ENCODE assay signal across 9 mouse cellular contexts in genomic region chr15:86053890-86054536, GRCm38 (mm10). TPM values are rescaled to one million over a fixed set of nuclear protein-coding genes. Genes with fewer than 3 reads are reported as not detected.
DNase-seq lines count a peak whose midpoint lies in the region; ATAC-seq lines count a peak whose summit lies in the region.
"Had no signal": no experiment of that assay in that cellular context is flagged by ENCODE, and none has a peak within 500 bp of the region (broad histone marks: within the 10 kb centered on the region; RNA-seq: fewer than 3 reads in every experiment).

No protein-coding gene starts in this region.

- no peaks in the 10 kb centered on the region for H3K36me3 ChIP-seq in heart, embryonic 11.5 days (ENCODE audit: control insufficient read depth, insufficient read depth, low read length)
- no peaks in the 10 kb centered on the region for H3K36me3 ChIP-seq in forebrain, embryonic 15.5 days
- no peaks in the 10 kb centered on the region for H3K36me3 ChIP-seq in hindbrain, embryonic 13.5 days

- peaks cover 16% of the 10 kb centered on the region; the same call in 1 of the 2 replicates for H3K4me1 ChIP-seq in heart, embryonic 11.5 days (ENCODE audit: control insufficient read depth, insufficient read depth, low read length)
- peaks cover 10% of the 10 kb centered on the region for H3K4me1 ChIP-seq in forebrain, embryonic 15.5 days
- peaks cover 16% of the 10 kb centered on the region for H3K4me1 ChIP-seq in hindbrain, embryonic 13.5 days (replicated peaks)

- peak; percentile 83 to 92 for DNase-seq in heart, adult 18-20 months
- peak; percentile 81 for DNase-seq in cerebellum, adult 11 months
- DNase-seq in left cerebral cortex, adult 8-10 months (ENCODE audit: low spot score in 2 of 2), result peak; percentile 52 to 89
- DNase-seq in mesoderm, embryonic 11.5 days (ENCODE audit: low read depth, low spot score), result peak; percentile 86
- peak; percentile 73 for DNase-seq in spleen, adult 12 weeks (ENCODE audit: low spot score)

- H3K27me3 ChIP-seq in heart, embryonic 11.5 days (ENCODE audit: control insufficient read depth, insufficient read depth, low read length), result no peaks in the 10 kb centered on the region
- H3K27me3 ChIP-seq in forebrain, embryonic 15.5 days, result no peaks in the 10 kb centered on the region
- H3K27me3 ChIP-seq in hindbrain, embryonic 13.5 days, result peaks cover 4% of the 10 kb centered on the region; the same call in 1 of the 2 replicates

- no peak overlapping the region for H3K9ac ChIP-seq in heart, embryonic 11.5 days (ENCODE audit: low read depth, low read length)
- no peak overlapping the region for H3K9ac ChIP-seq in forebrain, embryonic 15.5 days (replicated peaks)
- no peak overlapping the region for H3K9ac ChIP-seq in hindbrain, embryonic 13.5 days

- no peak; the same call in 1 of the 2 replicates for ATAC-seq in heart, embryonic 11.5 days (replicated peaks; ENCODE audit: insufficient number of reproducible peaks, low FRiP score, low TSS enrichment)
- peak; percentile 27; the same call in 1 of the 2 replicates for ATAC-seq in forebrain, embryonic 15.5 days (replicated peaks)
- peak; percentile 9; the same call in 1 of the 2 replicates for ATAC-seq in hindbrain, embryonic 13.5 days (ENCODE audit: low FRiP score)

- H3K4me3 ChIP-seq in heart, embryonic 11.5 days (ENCODE audit: low read depth, low read length), result no peak overlapping the region
- H3K4me3 ChIP-seq in forebrain, embryonic 15.5 days, result no peak overlapping the region
- H3K4me3 ChIP-seq in hindbrain, embryonic 13.5 days, result no peak overlapping the region
- H3K4me3 ChIP-seq: myocyte had no signal

- no peaks in the 10 kb centered on the region for H3K9me3 ChIP-seq in heart, embryonic 11.5 days (replicated peaks; ENCODE audit: control insufficient read depth, low read length)
- H3K9me3 ChIP-seq in forebrain, embryonic 15.5 days, result no peaks in the 10 kb centered on the region
- no peaks in the 10 kb centered on the region for H3K9me3 ChIP-seq in hindbrain, embryonic 13.5 days

- no peak overlapping the region for H3K27ac ChIP-seq in heart, embryonic 11.5 days (ENCODE audit: low read depth, low read length)
- no peak overlapping the region for H3K27ac ChIP-seq in forebrain, embryonic 15.5 days (replicated peaks)
- no peak overlapping the region for H3K27ac ChIP-seq in hindbrain, embryonic 13.5 days

- 38% methylated on average over 2 of the region's 2 CpGs for WGBS in heart, embryonic 11.5 days (ENCODE audit: insufficient replicate concordance)
- 30% methylated on average over 2 of the region's 2 CpGs for WGBS in forebrain, embryonic 15.5 days
- WGBS in hindbrain, embryonic 13.5 days, result 41% methylated on average over 2 of the region's 2 CpGs

- H3K4me2 ChIP-seq in heart, embryonic 11.5 days, result no peak overlapping the region
- no peak overlapping the region for H3K4me2 ChIP-seq in forebrain, embryonic 15.5 days (replicated peaks)
- no peak overlapping the region for H3K4me2 ChIP-seq in hindbrain, embryonic 13.5 days

RNA-seq across cellular contexts. Expression of gene Gramd4, which starts 3.5 kb away (rescaled TPM):
- 10 to 100 TPM; 32.6 to 32.7 TPM for total RNA-seq in heart, adult 18-20 months (2021)
- polyA plus RNA-seq in heart, embryonic 11.5 days (2014; fragmentation: Nextera tagmentation; extraction: Ambion mirVana), result 4.9 and 6.5 TPM in 2 replicates
- polyA plus RNA-seq in forebrain, embryonic 15.5 days (2015; fragmentation: Nextera tagmentation; extraction: Ambion mirVana), result 48.8 and 52.9 TPM in 2 replicates
- 33.9 and 36.4 TPM in 2 replicates for polyA plus RNA-seq in hindbrain, embryonic 13.5 days (2015; fragmentation: Nextera tagmentation; extraction: Ambion mirVana)
- total RNA-seq in left cerebral cortex, adult 8-10 months (2022), result 10 to 100 TPM; 31.1 to 39.9 (median 34.5) TPM

RNA-seq across cellular contexts. Expression of gene Celsr1, which starts 20.4 kb away (rescaled TPM):
- total RNA-seq in heart, adult 18-20 months (2021), result 1 to 10 TPM; 5.0 to 5.1 TPM
- 2.1 and 2.2 TPM in 2 replicates for polyA plus RNA-seq in heart, embryonic 11.5 days (2014; fragmentation: Nextera tagmentation; extraction: Ambion mirVana)
- 5.8 and 7.2 TPM in 2 replicates for polyA plus RNA-seq in forebrain, embryonic 15.5 days (2015; fragmentation: Nextera tagmentation; extraction: Ambion mirVana)
- 1.6 and 1.8 TPM in 2 replicates for polyA plus RNA-seq in hindbrain, embryonic 13.5 days (2015; fragmentation: Nextera tagmentation; extraction: Ambion mirVana)
- total RNA-seq in left cerebral cortex, adult 8-10 months (2022), result 1 to 10 TPM; 5.5 to 6.9 (median 6.2) TPM
